Mouse (Mus musculus) ES-Bruce4 (cell line): ENCODE measurements around the gene Kif26b.

Experiments
- CTCF ChIP-seq: IDR thresholded peaks from one replicate; pipeline ENCODE4 v1.8.1; 2011; ENCODE audit warnings: low read depth, low read length
- EP300 ChIP-seq: IDR thresholded peaks from 2 replicates; pipeline ENCODE4 v1.6.1; 2011; ENCODE audit warnings: low read depth, low read length; ENCODE audit not compliant: insufficient read depth
- POLR2A ChIP-seq: IDR thresholded peaks from one replicate; pipeline ENCODE4 v1.8.1; 2011; ENCODE audit warnings: low read length; ENCODE audit not compliant: insufficient read depth

GRCm38 (mm10) chr1:178486828-178487227 lies 42.1 kb upstream of the Kif26b start:
- no peak for TF ChIP-seq POLR2A
- TF ChIP-seq CTCF = no peak
- TF ChIP-seq EP300 = no peak
